Mouse (Mus musculus) sigmoid colon, adult 10 weeks (tissue): ENCODE measurements around the gene Slc30a6. TPM values are rescaled to one million over a fixed set of nuclear protein-coding genes. Genes with fewer than 3 reads are reported as not detected.

Experiments
- polyA plus RNA-seq: library from polyadenylated mRNA; stranded (reverse); fragments of 350-450 nt; fragmentation: Illumina TruSeq; extraction: RNeasy Lipid Tissue Mini Kit (QIAGEN cat#74804); gene quantifications from one replicate; pipeline ENCODE4 v1.2.3, GENCODE M21; 2014; ENCODE audit warnings: low read depth, low replicate concordance

The Slc30a6 gene
- polyA plus RNA-seq = 41.8 TPM

GRCm38 (mm10) chr17:74395383-74396065, at the start of gene Slc30a6:
Slc30a6 (plus strand) TSS chr17:74395608.

GRCm38 (mm10) chr17:74458711-74459408, 63.5 kb downstream of the Slc30a6 start, which contains the start of gene Nlrc4:
Nlrc4 (minus strand) TSS chr17:74459142.

Other genes starting within 250 kb of the Slc30a6 start
- 116 TPM for gene Memo1, start 100.1 kb upstream of the Slc30a6 start, polyA plus RNA-seq
- 147 TPM for gene Dpy30, start 71.7 kb upstream of the Slc30a6 start, polyA plus RNA-seq
- 49.1 TPM for gene Spast, start 56.6 kb upstream of the Slc30a6 start, polyA plus RNA-seq
- 31.2 TPM for gene Nlrc4, start 63.5 kb downstream of the Slc30a6 start, polyA plus RNA-seq
- 357 TPM for gene Yipf4, start 93.9 kb downstream of the Slc30a6 start, polyA plus RNA-seq
- gene Birc6, start 132.7 kb downstream of the Slc30a6 start, polyA plus RNA-seq = 180 TPM